Mouse (Mus musculus): ENCODE measurements around the gene Ankar. TPM values are rescaled to one million over a fixed set of nuclear protein-coding genes. Genes with fewer than 3 reads are reported as not detected.

The Ankar gene
- polyA plus RNA-seq, 2 experiments, result not detected

GRCm38 (mm10) chr1:72609887-72610877, 90.2 kb downstream of the Ankar start:
- Histone ChIP-seq H3K9ac (replicated peaks) (no peak overlapping the region), H3K4me2 (ENCODE audit: low read depth) (no peak overlapping the region), H3K4me1 (replicated peaks; ENCODE audit: control insufficient read depth in 2 of 2, insufficient read depth in 2 of 2, low read length in 1 of 2) (no peaks in the 10 kb centered on the region), H3K36me3 (replicated peaks; ENCODE audit: control insufficient read depth, insufficient read depth, low read depth) (no peaks in the 10 kb centered on the region; the same call in 1 of the 2 replicates), H3K9me3 (ENCODE audit: control insufficient read depth, low read length) (no peaks in the 10 kb centered on the region), H3K27me3 (ENCODE audit: control insufficient read depth, insufficient read depth, low read length) (no peaks in the 10 kb centered on the region), H3K27ac (no peak overlapping the region), H3K4me3 (ENCODE audit: insufficient read depth in 1 of 2, low read depth in 2 of 2, low read length in 2 of 2) (no peak overlapping the region)
- TF ChIP-seq CTCF (IDR thresholded peaks at IDR 0.05; ENCODE audit: low read depth) (peak; percentile 16; the same call in 1 of the 2 replicates), EP300 (IDR thresholded peaks at IDR 0.05; ENCODE audit: low read depth) (no peak)
- ATAC-seq (ENCODE audit: insufficient read depth) (no peak), DNase-seq (ENCODE audit: low read depth in 3 of 3, low spot score in 3 of 3) (no peak)
- 76% methylated on average over 23 of the region's 23 CpGs for WGBS (ENCODE audit: insufficient replicate concordance)

- no peak for ATAC-seq (ENCODE audit: insufficient read depth)
- Histone ChIP-seq H3K27me3 (ENCODE audit: control insufficient read depth, insufficient read depth, low read length) (no peaks in the 10 kb centered on the region), H3K4me3 (ENCODE audit: insufficient read depth in 1 of 2, low read depth in 2 of 2, low read length in 2 of 2) (no peak overlapping the region), H3K9ac (replicated peaks) (no peak overlapping the region), H3K9me3 (ENCODE audit: control insufficient read depth, low read length) (no peaks in the 10 kb centered on the region), H3K27ac (no peak overlapping the region), H3K4me2 (ENCODE audit: low read depth) (no peak overlapping the region), H3K4me1 (replicated peaks; ENCODE audit: control insufficient read depth in 2 of 2, insufficient read depth in 2 of 2, low read length in 1 of 2) (no peaks in the 10 kb centered on the region), H3K36me3 (replicated peaks; ENCODE audit: control insufficient read depth, insufficient read depth, low read depth) (no peaks in the 10 kb centered on the region; the same call in 1 of the 2 replicates)
- no peak for TF ChIP-seq CTCF (IDR thresholded peaks at IDR 0.05; ENCODE audit: low read depth)
- no peak for TF ChIP-seq EP300 (IDR thresholded peaks at IDR 0.05; ENCODE audit: low read depth)
- DNase-seq (ENCODE audit: low read depth in 3 of 3, low spot score in 3 of 3), result no peak
- WGBS (ENCODE audit: insufficient replicate concordance), result 73% methylated on average over 10 of the region's 10 CpGs
Measured at GRCm38 (mm10) chr1:72609129-72609528, 91.2 kb downstream of the Ankar start.

GRCm38 (mm10) chr1:72606186-72606673, 94.1 kb downstream of the Ankar start:
- Histone ChIP-seq H3K4me2 (ENCODE audit: low read depth) (no peak overlapping the region), H3K4me1 (replicated peaks; ENCODE audit: control insufficient read depth in 2 of 2, insufficient read depth in 2 of 2, low read length in 1 of 2) (no peaks in the 10 kb centered on the region), H3K36me3 (replicated peaks; ENCODE audit: control insufficient read depth, insufficient read depth, low read depth) (peaks cover 3% of the 10 kb centered on the region), H3K27ac (no peak overlapping the region), H3K27me3 (ENCODE audit: control insufficient read depth, insufficient read depth, low read length) (no peaks in the 10 kb centered on the region), H3K9ac (replicated peaks) (no peak overlapping the region), H3K9me3 (ENCODE audit: control insufficient read depth, low read length) (no peaks in the 10 kb centered on the region), H3K4me3 (ENCODE audit: insufficient read depth in 1 of 2, low read depth in 2 of 2, low read length in 2 of 2) (no peak overlapping the region)
- WGBS (ENCODE audit: insufficient replicate concordance), result 77% methylated on average over 12 of the region's 12 CpGs
- DNase-seq (ENCODE audit: low read depth in 3 of 3, low spot score in 3 of 3), result no peak
- no peak for TF ChIP-seq CTCF (IDR thresholded peaks at IDR 0.05; ENCODE audit: low read depth)
- TF ChIP-seq EP300 (IDR thresholded peaks at IDR 0.05; ENCODE audit: low read depth), result no peak
- ATAC-seq (ENCODE audit: insufficient read depth), result no peak

- Histone ChIP-seq H3K9ac (replicated peaks) (no peak overlapping the region), H3K27me3 (ENCODE audit: control insufficient read depth, insufficient read depth, low read length) (no peaks in the 10 kb centered on the region), H3K9me3 (ENCODE audit: control insufficient read depth, low read length) (no peaks in the 10 kb centered on the region), H3K4me3 (ENCODE audit: insufficient read depth in 1 of 2, low read depth in 2 of 2, low read length in 2 of 2) (no peak overlapping the region), H3K36me3 (replicated peaks; ENCODE audit: control insufficient read depth, insufficient read depth, low read depth) (peaks cover 4% of the 10 kb centered on the region), H3K27ac (no peak overlapping the region), H3K4me2 (ENCODE audit: low read depth) (no peak overlapping the region), H3K4me1 (replicated peaks; ENCODE audit: control insufficient read depth in 2 of 2, insufficient read depth in 2 of 2, low read length in 1 of 2) (no peaks in the 10 kb centered on the region)
- DNase-seq (ENCODE audit: low read depth in 3 of 3, low spot score in 3 of 3), result no peak
- TF ChIP-seq EP300 (IDR thresholded peaks at IDR 0.05; ENCODE audit: low read depth) (no peak), CTCF (IDR thresholded peaks at IDR 0.05; ENCODE audit: low read depth) (no peak)
- 70% methylated on average over 5 of the region's 5 CpGs for WGBS (ENCODE audit: insufficient replicate concordance)
- no peak for ATAC-seq (ENCODE audit: insufficient read depth)
Measured at GRCm38 (mm10) chr1:72602803-72603202, 97.6 kb downstream of the Ankar start.

GRCm38 (mm10) chr1:72602186-72602585, 98.2 kb downstream of the Ankar start:
- no peak overlapping the region for H3K9ac ChIP-seq (replicated peaks)
- DNase-seq (ENCODE audit: low read depth in 3 of 3, low spot score in 3 of 3) (no peak), ATAC-seq (ENCODE audit: insufficient read depth) (no peak)
- no peak overlapping the region for H3K4me2 ChIP-seq (ENCODE audit: low read depth)
- H3K9me3 ChIP-seq (ENCODE audit: control insufficient read depth, low read length), result no peaks in the 10 kb centered on the region
- peaks cover 4% of the 10 kb centered on the region for H3K36me3 ChIP-seq (replicated peaks; ENCODE audit: control insufficient read depth, insufficient read depth, low read depth)
- 66% methylated on average over 5 of the region's 5 CpGs for WGBS (ENCODE audit: insufficient replicate concordance)
- TF ChIP-seq EP300 (IDR thresholded peaks at IDR 0.05; ENCODE audit: low read depth), result no peak
- H3K4me1 ChIP-seq (replicated peaks; ENCODE audit: control insufficient read depth in 2 of 2, insufficient read depth in 2 of 2, low read length in 1 of 2), result no peaks in the 10 kb centered on the region
- H3K27me3 ChIP-seq (ENCODE audit: control insufficient read depth, insufficient read depth, low read length), result no peaks in the 10 kb centered on the region
- H3K4me3 ChIP-seq (ENCODE audit: insufficient read depth in 1 of 2, low read depth in 2 of 2, low read length in 2 of 2), result no peak overlapping the region
- H3K27ac ChIP-seq, result no peak overlapping the region

Measured in liver, embryonic 14.5 days (tissue).